Mouse (Mus musculus) inflammation-experienced regulatory T-cells, adult 6 months (primary cell): Measurements from ENCODE around the gene Cacna2d3. TPM values are rescaled to one million over a fixed set of nuclear protein-coding genes. Genes with fewer than 3 reads are reported as not detected.

Source experiments
- ATAC-seq: one replicate; pipeline ENCODE4 v1.8.0; 2017
- polyA plus RNA-seq, 3 experiments: library from polyadenylated mRNA; unstranded; fragments of 100-300 nt; shearing (Covaris generic); gene quantifications; one replicate each; pipeline ENCODE4 v1.2.1; 2017

Cacna2d3 gene
- polyA plus RNA-seq, 3 experiments from 2014 or later: 0.27 TPM; not detected in 2

DNA sequence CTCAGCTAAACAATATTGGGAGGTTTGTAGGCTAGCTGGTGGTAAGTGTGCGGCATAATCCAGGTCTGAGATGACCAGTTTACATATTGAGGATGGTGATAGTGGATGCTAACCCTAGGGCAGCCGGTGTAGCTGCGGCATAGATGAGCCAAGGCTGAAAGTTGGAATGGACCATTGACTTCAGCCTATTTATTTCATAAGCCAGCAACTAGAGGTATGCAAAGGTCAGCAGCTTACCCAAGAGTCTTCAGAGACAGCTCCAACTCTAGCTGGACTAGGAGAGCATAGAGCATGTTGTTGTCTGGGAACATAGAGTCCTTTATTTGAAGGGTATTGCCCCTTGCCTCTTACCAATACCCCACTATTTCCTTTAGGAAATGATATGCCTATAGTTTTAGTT is 725.1 kb downstream of the Cacna2d3 start:
- no peak for ATAC-seq

DNA sequence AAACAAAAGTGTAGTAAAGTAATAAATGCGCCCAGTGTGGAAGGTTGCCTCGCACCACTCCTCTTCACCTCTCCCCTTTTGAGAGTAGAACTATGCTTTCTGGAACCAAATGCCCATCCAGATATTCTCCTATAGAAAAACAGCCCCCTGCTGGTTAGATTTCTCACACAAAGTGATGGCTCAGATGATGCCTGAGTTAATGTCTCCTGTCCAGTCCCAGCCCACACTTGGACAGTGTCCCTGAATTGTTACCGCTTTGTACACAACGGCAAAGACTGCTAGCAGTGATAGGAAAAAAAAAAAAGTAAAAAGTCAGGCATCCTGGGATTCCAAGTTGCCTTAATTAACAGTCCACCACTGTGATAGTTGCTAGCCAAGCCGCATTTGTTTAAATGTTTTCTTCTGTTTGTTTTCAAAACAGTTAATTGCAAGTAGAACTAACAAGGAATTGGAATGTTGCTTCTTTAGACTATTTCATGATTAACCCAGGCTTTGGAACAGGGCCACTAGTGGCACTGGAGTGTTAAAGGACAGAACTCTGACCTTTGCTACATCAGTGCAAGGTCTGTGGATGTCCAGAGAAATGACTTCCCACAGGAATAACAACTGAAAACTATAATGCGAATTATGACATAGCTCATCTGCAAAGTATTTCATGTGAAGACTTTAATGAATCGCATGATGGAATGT is 733.3 kb downstream of the Cacna2d3 start:
- no peak for ATAC-seq

DNA sequence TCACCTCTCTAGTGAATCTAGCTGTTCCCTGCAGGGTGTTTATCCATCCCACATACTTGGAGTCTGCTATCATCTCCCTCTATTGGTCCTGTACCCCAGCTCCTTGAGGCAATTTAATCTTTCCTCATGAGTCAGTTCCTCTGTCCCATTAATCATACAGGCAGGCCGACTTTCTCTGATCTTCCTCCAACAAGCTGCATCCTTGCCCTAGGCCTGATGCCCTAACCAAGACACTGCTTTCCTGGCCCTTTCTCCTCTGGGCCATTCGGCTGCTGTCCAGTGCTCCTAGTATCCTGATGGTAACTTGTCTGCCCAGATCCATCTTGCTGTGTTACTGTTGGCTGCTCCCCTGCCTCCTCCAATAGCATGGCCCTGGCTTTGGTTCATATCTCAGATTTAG is 737.4 kb downstream of the Cacna2d3 start:
- no peak for ATAC-seq

DNA sequence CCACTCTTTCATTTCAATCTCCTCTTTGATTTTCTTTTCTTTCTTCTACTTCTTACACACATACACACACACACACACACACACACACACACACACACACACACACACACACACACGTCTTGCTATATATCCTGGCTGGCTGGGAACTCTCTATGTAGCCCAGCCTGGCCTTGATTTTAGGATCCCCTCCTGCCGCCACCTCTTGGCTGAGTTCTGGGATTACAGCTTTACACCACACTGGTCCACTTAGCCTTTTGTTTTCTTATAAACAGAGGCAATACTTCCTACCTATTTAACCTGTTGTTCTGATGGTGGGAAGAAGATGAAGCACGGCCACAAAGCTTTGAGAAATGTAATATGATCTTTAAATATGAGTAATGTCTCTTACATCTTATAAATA is 741.2 kb downstream of the Cacna2d3 start:
- no peak for ATAC-seq

DNA sequence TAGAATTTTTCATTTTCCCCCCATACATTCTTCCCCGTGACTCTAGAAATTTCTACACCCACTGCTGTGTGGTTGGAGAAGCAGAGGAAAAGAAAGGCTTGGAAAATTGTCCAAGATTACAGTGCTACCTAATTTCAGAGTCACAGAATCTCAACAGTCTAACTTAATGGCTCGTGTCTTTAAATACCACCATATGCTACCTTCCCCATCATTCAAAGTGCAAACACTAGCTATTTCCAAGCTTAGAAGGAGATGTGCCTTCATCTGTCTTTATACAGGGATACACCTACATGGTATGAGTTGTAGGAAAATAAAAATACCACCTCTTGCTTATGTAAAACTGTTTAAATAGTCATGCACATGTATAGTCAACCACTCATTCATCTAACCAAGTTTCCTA is 742.4 kb downstream of the Cacna2d3 start:
- no peak for ATAC-seq

DNA sequence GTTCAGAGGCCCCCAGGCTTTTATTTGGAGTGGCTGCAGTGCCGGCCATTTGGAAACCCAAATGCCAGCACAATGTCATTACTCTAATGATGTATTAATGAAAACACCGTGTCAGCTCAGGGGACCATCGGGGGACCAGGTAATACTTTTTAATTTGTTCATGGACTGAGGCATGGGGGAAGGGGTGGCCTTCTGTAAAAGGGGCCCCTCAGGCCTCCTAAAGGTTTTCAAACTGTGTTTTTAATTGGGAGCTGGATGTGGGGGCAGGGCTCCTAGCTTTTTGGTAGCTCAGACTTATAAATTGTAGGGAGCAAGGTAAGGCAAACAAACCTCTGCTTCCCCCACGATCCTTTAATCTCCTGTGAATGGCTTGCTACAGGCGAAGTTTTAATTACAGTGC is 749.0 kb downstream of the Cacna2d3 start:
- no peak for ATAC-seq

DNA sequence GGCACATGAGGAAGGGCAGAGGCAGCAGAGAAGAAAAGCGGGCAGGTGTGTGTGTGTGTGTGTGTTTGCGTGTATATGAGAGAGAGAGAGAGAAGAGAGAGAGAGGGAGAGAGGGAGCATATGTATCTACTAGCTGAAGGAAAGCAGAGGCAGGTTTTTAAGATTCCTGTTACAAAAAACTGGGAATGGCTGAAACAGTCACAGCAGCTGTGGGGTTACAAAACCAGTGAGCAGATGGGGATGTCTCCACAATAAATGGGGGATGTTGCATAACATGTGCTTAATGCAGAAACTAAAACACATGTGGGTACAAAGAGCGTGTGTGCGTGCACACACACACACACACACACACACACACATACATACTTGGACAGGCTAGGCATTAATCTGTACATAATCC is 752.4 kb downstream of the Cacna2d3 start:
- ATAC-seq: no peak

DNA sequence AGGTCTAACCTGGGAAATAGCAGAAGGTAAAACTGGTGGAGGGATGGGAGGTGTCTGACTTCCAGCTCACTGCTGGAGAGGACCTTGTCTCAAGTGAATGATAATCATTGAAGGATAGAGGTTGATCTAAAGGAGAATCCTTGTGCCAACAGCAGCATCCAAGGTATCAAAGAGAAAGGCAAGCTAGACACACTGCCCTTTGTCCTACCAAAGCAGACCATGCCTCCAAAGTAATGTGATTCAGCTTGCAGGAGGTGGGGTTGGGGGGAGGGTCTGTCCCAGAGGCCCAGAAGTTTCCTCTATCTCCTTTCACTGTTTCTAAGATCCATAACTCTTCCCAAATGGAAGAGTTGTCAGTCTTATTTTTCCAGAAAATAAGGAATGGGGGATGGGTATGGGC is 754.8 kb downstream of the Cacna2d3 start:
- no peak for ATAC-seq

DNA sequence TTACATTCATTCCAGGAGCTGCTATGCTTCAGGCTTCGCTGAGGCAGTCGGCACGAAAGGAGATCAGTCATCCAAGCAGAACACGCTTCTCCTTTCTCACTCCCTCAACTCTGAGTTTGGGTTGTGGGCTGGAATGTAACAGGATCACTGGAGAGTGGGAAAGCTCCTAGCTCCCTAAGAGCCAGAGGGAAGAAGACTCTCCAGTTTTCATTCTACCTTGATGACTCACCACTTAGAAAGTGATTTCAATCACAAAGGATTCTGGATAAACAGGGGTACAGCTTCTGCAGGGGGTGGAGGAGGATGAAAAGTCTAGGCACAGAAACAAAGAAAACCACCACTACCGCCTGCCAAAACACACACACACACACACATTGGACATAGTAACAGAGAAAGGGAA is 760.3 kb downstream of the Cacna2d3 start:
- no peak for ATAC-seq

DNA sequence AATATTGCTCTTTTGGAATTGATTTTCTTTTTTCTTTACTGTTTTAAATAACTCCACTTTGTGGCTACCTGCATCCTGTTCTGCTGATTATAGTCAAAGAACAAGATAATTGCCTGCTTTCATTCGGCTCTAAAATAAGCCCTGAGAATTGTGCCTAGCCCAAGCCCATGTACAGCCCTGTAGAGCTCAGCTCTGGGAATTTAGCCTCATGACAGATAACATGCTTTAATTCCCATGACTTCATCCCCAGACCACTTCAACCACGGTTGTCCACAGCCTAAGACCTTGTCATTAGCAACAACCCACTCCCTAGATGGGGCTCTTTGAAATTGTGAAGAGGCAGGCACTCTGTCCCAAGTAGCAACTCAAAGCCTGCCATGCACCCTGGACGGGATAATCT is 762.6 kb downstream of the Cacna2d3 start:
- ATAC-seq: no peak

DNA sequence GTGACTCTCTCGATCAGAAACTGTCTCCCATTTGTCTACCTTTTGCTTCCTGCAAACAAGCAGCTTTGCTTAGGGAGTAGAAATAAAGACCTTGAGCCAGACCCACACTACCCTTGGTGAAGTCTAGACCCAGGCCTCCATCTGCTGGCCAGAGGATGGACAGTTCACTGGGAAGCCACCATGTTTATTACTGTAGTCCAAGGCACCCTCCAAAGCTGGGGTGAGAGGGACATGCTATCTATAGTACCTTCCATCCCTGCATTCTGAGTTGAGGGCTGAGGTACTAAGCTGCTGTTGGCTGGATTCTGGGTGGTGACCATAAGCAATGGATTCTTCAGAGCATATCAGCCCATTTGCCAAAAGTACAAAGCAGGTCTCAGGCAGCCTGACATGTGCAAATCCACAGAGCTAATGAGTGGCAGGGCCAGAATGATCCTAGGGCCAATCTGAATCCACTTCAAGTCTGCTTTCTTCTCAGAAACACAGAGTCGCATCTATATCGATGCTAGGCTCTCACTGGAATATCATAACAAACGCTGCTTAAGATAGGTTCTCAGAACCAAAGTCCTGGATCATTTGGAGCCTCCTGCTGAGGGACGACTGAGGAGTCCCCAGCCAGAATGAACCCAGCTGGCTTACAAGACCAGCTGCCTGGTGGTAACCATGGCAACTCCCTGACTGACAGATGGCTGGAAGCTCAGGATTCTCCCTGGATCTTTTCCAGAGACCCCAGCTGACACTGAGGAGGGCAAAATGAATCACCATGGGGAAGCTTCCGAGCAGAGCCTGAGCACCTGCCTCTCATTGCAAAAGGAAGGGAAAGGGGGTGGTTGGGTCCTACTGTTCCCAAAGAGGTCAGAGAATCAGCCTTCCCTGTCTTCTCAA is 763.3 kb downstream of the Cacna2d3 start:
- ATAC-seq: no peak

DNA sequence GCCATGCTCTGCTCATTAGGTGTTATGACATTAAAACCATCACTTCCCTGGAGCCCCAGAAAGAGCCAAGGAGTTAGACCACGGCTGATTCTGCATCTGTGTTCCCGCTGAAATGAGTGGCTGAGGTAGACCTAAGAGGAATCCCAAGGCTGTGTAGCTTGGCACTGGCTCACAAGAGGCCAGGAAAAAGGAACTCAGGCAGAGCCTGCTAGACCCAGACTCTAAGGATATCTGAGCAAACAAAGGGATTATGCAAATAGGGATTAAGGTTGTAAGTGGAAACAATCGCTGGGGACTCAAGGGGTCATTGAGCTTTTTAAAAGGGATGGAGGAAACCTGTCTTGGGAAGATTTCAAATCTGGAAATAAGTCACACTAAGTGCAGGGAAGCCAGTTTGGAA is 766.5 kb downstream of the Cacna2d3 start:
- no peak for ATAC-seq

DNA sequence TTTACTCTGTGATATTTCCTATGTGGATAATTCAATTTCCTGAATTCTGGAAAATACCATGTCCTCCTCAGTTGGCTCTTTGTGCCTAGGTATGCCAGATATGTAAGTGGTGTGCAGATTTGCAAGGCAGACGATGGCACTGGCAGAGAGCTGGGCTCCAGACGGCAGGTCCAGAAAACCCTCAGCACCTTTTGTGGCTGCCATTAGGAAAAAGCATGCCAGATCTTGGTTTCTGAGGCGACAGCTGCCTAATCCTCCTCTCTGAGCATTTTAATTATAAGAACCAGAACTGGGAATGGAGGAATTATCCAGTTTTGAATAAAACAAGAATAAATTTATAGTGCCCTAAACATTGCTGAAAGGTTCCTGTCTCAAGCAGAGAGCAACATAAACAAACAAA is 767.1 kb downstream of the Cacna2d3 start:
- ATAC-seq: no peak

DNA sequence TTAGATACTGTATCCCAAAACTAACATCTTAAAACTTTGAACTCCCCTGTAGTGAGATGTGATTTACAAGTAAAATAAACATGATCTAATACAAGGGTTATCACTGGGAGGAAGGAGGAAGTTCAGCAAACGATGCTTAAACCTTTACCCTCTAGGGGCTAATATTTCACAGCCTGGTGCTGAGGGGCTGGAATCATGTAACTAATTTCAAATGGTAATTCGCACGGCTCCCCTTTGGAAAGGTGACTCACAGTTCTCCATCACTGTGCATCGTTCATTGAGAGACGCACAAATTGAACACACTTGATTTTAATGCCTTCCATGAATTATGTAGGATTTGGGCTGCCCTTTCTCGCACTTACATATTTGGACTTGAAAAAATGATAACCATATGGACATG is 767.6 kb downstream of the Cacna2d3 start:
- ATAC-seq: no peak

DNA sequence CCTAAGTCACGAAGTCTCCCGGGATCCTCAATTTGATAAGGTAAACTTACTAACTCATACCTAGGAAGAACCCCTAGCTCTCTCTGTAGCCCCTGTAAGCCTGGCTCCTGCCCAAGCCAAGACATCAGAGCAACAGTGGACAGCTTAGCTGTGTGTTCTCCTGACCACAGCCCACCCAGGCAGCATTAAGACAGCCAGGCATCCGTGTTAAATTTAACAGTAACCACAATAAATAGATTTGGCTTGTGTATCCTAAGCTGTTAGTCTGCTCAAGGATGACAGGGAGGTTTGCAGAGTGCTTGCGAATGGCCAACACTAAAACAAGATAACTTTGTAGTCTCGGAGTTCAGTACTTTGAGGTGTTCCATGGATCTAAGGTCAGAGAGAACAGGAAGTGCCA is 768.3 kb downstream of the Cacna2d3 start:
- ATAC-seq: no peak

DNA sequence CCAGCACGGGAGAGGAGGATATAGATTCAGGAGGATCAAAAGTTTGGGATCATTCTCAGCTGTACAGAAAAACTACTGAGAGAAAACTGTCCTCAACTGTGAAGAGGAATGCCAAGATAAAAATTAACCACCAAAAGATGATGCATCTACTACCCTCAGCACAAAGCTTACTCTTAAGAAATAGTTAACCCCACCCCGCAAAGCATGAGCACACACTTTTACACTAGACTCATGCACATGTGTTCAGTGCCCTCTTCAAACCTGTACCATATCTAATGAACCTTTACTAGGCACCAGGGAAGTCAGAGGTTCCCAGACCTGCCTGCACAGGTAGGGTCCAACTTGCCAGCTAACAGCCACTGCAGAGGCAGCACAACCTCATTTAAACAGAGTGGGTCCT is 771.2 kb downstream of the Cacna2d3 start:
- no peak for ATAC-seq

DNA sequence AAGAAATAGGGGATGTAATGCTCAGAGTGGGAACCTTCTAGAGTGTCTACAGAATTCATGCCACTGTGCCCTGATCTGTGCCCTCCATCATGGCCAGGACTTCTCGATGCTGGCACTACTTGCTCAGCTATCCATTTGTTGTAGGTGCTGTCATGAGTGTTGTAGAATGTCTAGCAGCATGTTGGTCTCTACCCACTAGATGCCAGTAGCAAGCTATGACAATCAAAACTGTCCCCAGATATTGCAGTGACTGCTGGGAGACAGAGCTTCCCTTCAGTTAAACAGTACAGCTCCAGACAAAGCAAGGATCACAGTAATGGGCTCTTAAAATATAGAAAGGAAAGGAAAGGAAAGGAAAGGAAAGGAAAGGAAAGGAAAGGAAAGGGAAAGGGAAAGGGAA is 771.9 kb downstream of the Cacna2d3 start:
- ATAC-seq: no peak

DNA sequence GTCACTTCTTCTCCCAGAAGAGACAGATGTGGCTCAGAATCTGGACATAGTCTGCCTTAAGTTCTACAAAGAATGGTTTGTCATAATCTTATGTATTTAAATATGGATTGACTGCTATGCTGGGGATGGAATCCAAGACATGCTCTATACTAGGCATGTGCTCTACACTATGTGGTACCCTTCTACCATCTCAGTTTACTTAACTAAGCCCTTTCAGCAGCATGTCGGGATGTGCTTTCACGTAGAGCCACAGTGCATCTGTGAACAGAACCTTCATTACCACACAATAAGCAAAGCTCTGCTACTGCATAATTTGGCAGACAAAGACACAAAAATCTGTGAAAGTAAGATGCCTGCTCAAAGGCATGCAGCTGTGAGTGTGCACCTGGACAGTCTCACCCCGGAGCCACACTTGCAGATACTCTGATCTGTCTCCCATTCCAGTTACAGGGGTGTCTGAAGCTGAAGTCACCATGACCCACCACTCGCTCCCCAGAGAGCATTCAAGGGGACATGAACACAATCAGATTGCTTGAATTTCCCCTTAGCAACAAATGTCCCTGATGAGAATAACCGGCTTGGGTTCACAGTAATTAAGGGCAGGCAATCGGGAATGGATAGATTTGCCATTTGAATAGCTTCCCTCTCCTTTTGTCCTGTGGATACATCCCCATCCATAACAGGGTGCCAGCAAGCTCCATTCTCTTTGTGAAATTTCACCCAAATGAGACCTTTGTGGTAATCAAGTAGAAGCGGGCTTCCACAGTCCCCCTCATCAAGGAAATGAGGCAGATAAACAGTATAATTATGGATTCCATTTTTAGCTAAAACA is 773.4 kb downstream of the Cacna2d3 start:
- no peak for ATAC-seq

DNA sequence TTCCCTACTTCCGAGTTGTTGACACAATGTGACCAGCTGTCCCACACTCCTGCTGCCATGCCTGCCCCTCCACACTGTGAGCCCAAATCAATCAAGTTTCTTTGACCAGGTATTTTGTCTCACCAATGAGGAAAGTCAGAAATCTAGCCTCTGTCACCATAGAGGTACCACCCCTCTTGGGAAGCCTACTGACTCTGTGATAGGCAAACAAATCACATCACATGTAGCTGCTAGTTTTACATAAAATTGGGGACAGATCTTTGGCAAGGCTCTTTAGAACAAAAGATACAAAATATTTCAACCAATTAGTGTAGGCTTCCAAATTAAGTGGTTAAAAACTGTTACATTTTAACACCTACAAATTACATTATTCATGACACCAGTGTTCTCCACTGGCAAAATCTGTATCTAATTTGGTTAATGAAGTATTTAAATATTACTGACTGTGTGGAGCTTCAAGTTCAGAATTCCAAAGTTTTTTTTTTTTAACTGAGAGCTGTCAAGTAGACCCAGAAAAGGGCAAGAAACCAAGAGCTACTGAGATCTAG is 788.8 kb downstream of the Cacna2d3 start:
- ATAC-seq: no peak

DNA sequence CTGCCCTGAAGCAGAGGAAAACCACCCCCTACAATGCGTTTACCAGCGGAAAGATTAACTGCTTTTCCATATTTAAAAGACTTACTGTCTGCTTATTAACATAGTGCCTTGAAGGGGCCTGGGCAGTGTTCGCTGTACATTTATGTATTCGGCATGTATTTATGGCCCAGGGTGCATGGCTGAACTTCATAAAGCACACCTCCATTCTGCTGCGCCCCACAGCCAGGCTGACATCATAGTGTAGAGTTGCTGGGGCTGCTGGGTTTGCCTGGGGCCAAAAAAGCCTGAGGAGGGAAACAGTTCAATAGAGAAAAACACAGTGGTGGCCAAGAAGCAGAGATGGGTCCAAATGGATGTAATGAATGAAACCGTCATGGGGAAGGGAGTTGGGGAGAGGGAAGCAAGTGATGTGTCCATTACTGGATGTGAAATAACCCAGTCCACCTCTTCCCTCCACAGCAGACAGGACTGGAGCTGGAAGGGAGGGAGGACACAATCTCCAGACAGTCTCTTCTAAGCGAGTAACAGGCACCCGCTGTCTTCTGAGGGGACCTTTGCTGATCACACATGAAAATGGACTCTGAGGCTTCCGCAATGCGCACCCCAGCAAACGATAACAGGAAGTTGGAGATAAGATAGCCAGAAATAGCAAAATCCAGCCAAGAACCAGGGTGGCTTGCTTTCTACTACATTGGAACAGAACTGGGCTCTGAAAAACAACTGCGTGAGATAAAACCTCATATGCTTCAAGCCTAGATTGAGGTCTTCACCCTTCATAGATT is 798.3 kb downstream of the Cacna2d3 start:
- no peak for ATAC-seq

DNA sequence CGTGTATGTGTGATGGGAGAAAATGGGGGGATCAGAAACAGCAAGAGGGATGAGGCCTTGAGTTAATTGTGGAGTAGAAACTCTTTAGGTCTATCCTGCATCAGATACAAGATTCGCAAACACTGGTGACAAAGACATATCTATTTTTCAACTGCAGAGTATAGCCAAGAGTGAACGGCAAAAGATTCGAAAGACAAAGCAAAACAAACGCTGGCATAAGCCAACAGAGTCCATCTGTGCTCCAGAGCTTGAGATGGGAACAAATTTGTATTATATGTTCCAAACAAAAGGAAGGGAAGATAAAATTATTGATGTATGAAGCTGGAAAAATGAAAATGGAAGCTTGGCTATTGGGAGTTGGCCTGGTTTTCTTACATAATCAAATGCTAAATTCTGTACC is 802.8 kb downstream of the Cacna2d3 start:
- ATAC-seq: no peak

DNA sequence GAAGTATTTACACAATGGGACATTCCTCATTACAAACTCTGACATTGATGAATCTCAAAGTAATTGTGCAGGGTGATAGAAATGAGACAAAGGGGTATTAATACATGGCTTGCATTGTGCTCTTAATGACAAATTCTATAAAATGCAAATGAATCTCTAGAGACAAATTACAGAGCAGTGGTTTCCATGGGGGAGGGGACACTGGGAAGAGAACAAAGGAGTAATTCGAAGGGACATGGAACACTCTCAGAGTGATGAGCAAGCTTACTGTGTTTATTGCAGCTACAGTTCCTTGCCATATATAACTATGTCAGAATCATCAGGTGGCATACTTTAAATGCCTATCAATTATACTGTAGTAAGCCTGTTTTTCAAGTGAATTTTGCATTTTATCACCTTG is 806.7 kb downstream of the Cacna2d3 start:
- ATAC-seq: no peak
